Mouse (Mus musculus) spleen, adult 2 months (tissue): Measurements from ENCODE around the gene Slc4a10. TPM values are rescaled to one million over a fixed set of nuclear protein-coding genes. Genes with fewer than 3 reads are reported as not detected.

Experiments
- DNase-seq, 2 experiments: peaks; one replicate each; pipeline versions ENCODE4 v3.0.0 to v3.0.0-alpha.2; 2012 to 2021; ENCODE audit warnings: low spot score in 2 of 2, low read depth in 1 of 2
- H3K27ac ChIP-seq: fragments of 200-500 bp; 2 replicates; pipeline ENCODE4 v1.5.1; 2012; ENCODE audit warnings: low read length, inconsistent platforms; ENCODE audit not compliant: insufficient read depth
- H3K27me3 ChIP-seq: fragments of 200-500 bp; 2 replicates; pipeline ENCODE4 v1.6.1; 2012; ENCODE audit warnings: mild to moderate bottlenecking, moderate library complexity, low read length, inconsistent platforms; ENCODE audit not compliant: control insufficient read depth, insufficient read depth
- H3K36me3 ChIP-seq: fragments of 200-500 bp; 2 replicates; pipeline ENCODE4 v1.6.1; 2012; ENCODE audit warnings: mild to moderate bottlenecking, low read length, inconsistent platforms; ENCODE audit not compliant: control insufficient read depth, insufficient read depth
- H3K4me1 ChIP-seq: fragments of 200-500 bp; 2 replicates; pipeline ENCODE4 v1.6.1; 2011; ENCODE audit warnings: inconsistent platforms; ENCODE audit not compliant: control insufficient read depth, insufficient read depth, insufficient read length
- H3K4me3 ChIP-seq: fragments of 200-500 bp; 2 replicates; pipeline ENCODE4 v1.5.1; 2011; ENCODE audit warnings: mild to moderate bottlenecking, inconsistent platforms; ENCODE audit not compliant: insufficient read depth, insufficient read length; ENCODE audit errors: extremely low read depth
- CTCF ChIP-seq: fragments of 200-500 bp; IDR thresholded peaks from 2 replicates; pipeline ENCODE4 v1.5.1; 2011; ENCODE audit warnings: mild to moderate bottlenecking, inconsistent platforms; ENCODE audit not compliant: insufficient read depth, insufficient read length, insufficient replicate concordance; ENCODE audit errors: extremely low read depth
- POLR2A ChIP-seq: fragments of 200-500 bp; IDR thresholded peaks from 2 replicates; pipeline ENCODE4 v1.6.1; 2011; ENCODE audit warnings: low read depth, low read length, inconsistent platforms
- WGBS: fragments of 180-500 bp; shearing (Covaris S2); methylation state at CpG from one replicate; pipeline ENCODE4 v1.1.7; 2018; 5-methylcytosine and 5-hydroxymethylcytosine counted together
- polyA plus RNA-seq: library from polyadenylated mRNA; depleted of rRNA; stranded (reverse); fragments of >200 nt; gene quantifications from 2 replicates; pipeline ENCODE4 v1.2.3, GENCODE M21; 2012

Gene Slc4a10
- polyA plus RNA-seq, 1 experiment: not detected

GRCm38 (mm10) chr2:62244167-62244566, 197.9 kb downstream of the Slc4a10 start:
- H3K4me3 ChIP-seq: no peak overlapping the region
- TF ChIP-seq POLR2A (no peak), CTCF (no peak)
- H3K27ac ChIP-seq: no peak overlapping the region
- no peaks in the 10 kb centered on the region for H3K4me1 ChIP-seq
- H3K27me3 ChIP-seq: no peaks in the 10 kb centered on the region
- DNase-seq: no peak
- WGBS: 80% methylated on average over 4 of the region's 4 CpGs
- H3K36me3 ChIP-seq: no peaks in the 10 kb centered on the region

- Histone ChIP-seq H3K4me3 (no peak overlapping the region), H3K27ac (no peak overlapping the region), H3K27me3 (no peaks in the 10 kb centered on the region), H3K36me3 (no peaks in the 10 kb centered on the region), H3K4me1 (no peaks in the 10 kb centered on the region)
- no peak for DNase-seq
- 96% methylated on average over 9 of the region's 9 CpGs for WGBS
- TF ChIP-seq POLR2A: no peak
Measured at GRCm38 (mm10) chr2:62268467-62268866, 222.2 kb downstream of the Slc4a10 start.

- no peaks in the 10 kb centered on the region for H3K36me3 ChIP-seq
- TF ChIP-seq CTCF (no peak), POLR2A (no peak)
- DNase-seq: no peak
- H3K27ac ChIP-seq: no peak overlapping the region
- H3K4me3 ChIP-seq: no peak overlapping the region
- H3K27me3 ChIP-seq: no peaks in the 10 kb centered on the region
- 43% methylated on average over 4 of the region's 4 CpGs for WGBS
- H3K4me1 ChIP-seq: no peaks in the 10 kb centered on the region
Measured at GRCm38 (mm10) chr2:62271840-62272239, 225.6 kb downstream of the Slc4a10 start.

GRCm38 (mm10) chr2:62278779-62279178, 232.5 kb downstream of the Slc4a10 start:
- TF ChIP-seq POLR2A: no peak
- Histone ChIP-seq H3K27ac (no peak overlapping the region), H3K27me3 (no peaks in the 10 kb centered on the region), H3K4me3 (no peak overlapping the region), H3K36me3 (no peaks in the 10 kb centered on the region), H3K4me1 (no peaks in the 10 kb centered on the region)
- 89% methylated on average over 3 of the region's 3 CpGs for WGBS
- DNase-seq: no peak

- WGBS: 89% methylated on average over 7 of the region's 7 CpGs
- DNase-seq: no peak
- Histone ChIP-seq H3K4me3 (no peak overlapping the region), H3K27me3 (no peaks in the 10 kb centered on the region), H3K4me1 (no peaks in the 10 kb centered on the region), H3K27ac (no peak overlapping the region), H3K36me3 (no peaks in the 10 kb centered on the region)
- TF ChIP-seq CTCF (no peak), POLR2A (no peak)
Measured at GRCm38 (mm10) chr2:62279777-62280176, 233.5 kb downstream of the Slc4a10 start.

GRCm38 (mm10) chr2:62285026-62285425, 238.8 kb downstream of the Slc4a10 start:
- TF ChIP-seq POLR2A (no peak), CTCF (no peak)
- no peak for DNase-seq
- no peaks in the 10 kb centered on the region for H3K36me3 ChIP-seq
- no peaks in the 10 kb centered on the region for H3K27me3 ChIP-seq
- no peak overlapping the region for H3K4me3 ChIP-seq
- 77% methylated on average over 2 of the region's 2 CpGs for WGBS
- H3K4me1 ChIP-seq: no peaks in the 10 kb centered on the region
- H3K27ac ChIP-seq: no peak overlapping the region

GRCm38 (mm10) chr2:62285847-62286246, 239.6 kb downstream of the Slc4a10 start:
- no peak overlapping the region for H3K4me3 ChIP-seq
- H3K4me1 ChIP-seq: no peaks in the 10 kb centered on the region
- no peaks in the 10 kb centered on the region for H3K27me3 ChIP-seq
- DNase-seq: no peak
- 2% methylated on average over 2 of the region's 2 CpGs for WGBS
- H3K27ac ChIP-seq: no peak overlapping the region
- no peaks in the 10 kb centered on the region for H3K36me3 ChIP-seq
- TF ChIP-seq POLR2A (no peak), CTCF (no peak)
